ENCODE assay signal across 11 mouse cellular contexts in genomic region chr11:86990309-86990708, GRCm38 (mm10). TPM values are rescaled to one million over a fixed set of nuclear protein-coding genes. Genes with fewer than 3 reads are reported as not detected.
DNase-seq lines count a peak whose midpoint lies in the region; ATAC-seq and TF ChIP-seq lines count a peak whose summit lies in the region.
"Had no signal": no experiment of that assay in that cellular context is flagged by ENCODE, and none has a peak within 500 bp of the region (broad histone marks: within the 10 kb centered on the region; RNA-seq: fewer than 3 reads in every experiment).

No protein-coding gene starts in this region.

- no peak for TF ChIP-seq EP300 in heart, postnatal 0 days (IDR thresholded peaks at IDR 0.05; ENCODE audit: low read depth)

- no peak for TF ChIP-seq CTCF in heart, postnatal 0 days (IDR thresholded peaks at IDR 0.05; ENCODE audit: low read depth)

- no peaks in the 10 kb centered on the region for H3K9me3 ChIP-seq in heart, postnatal 0 days (replicated peaks; ENCODE audit: control insufficient read depth, low read length)
- no peaks in the 10 kb centered on the region for H3K9me3 ChIP-seq in embryonic facial prominence, embryonic 12.5 days
- H3K9me3 ChIP-seq in hindbrain, embryonic 11.5 days (ENCODE audit: control insufficient read depth, low read length): no peaks in the 10 kb centered on the region
- H3K9me3 ChIP-seq in midbrain, embryonic 16.5 days (replicated peaks; ENCODE audit: control insufficient read depth, low read length, poor library complexity, severe bottlenecking): no peaks in the 10 kb centered on the region

- no peak for DNase-seq in heart, postnatal 0 days (ENCODE audit: low spot score)
- no peak for DNase-seq in heart, postnatal 14 days
- DNase-seq in hindbrain, embryonic 11.5 days (ENCODE audit: low spot score): no peak
- DNase-seq in adipocyte (ENCODE audit: low spot score): no peak
- DNase-seq in cerebellum, adult 11 months: no peak
- DNase-seq in right cerebral cortex, postnatal 25 days: no peak
- DNase-seq: cerebellum, postnatal 25 days; kidney, postnatal 25 days had no signal

- intact Hi-C loops in heart, postnatal 14 days (cut with DNase I): loop anchor here (10.0 kb wide), 1 partner anchor 96 kb away; no protein-coding TSS in a partner anchor

- WGBS in heart, postnatal 0 days: 66% methylated on average over 3 of the region's 3 CpGs
- 47% methylated on average over 3 of the region's 3 CpGs for WGBS in embryonic facial prominence, embryonic 12.5 days
- WGBS in hindbrain, embryonic 11.5 days: 46% methylated on average over 3 of the region's 3 CpGs
- 9% methylated on average over 3 of the region's 3 CpGs for WGBS in midbrain, embryonic 16.5 days

- peaks cover 3% of the 10 kb centered on the region; the same call in 1 of the 2 replicates for H3K36me3 ChIP-seq in heart, postnatal 0 days (replicated peaks; ENCODE audit: control insufficient read depth, insufficient read depth, low read length)
- no peaks in the 10 kb centered on the region for H3K36me3 ChIP-seq in embryonic facial prominence, embryonic 12.5 days
- no peaks in the 10 kb centered on the region for H3K36me3 ChIP-seq in hindbrain, embryonic 11.5 days (ENCODE audit: control insufficient read depth, insufficient read depth, low read length)
- no peaks in the 10 kb centered on the region for H3K36me3 ChIP-seq in midbrain, embryonic 16.5 days (ENCODE audit: control insufficient read depth, insufficient read depth, low read length)

- H3K27ac ChIP-seq in heart, postnatal 0 days (ENCODE audit: low read depth): no peak overlapping the region
- 0 out of 2 replicates have a peak overlapping the region, but pooled peaks have one; percentile 4 for H3K27ac ChIP-seq in embryonic facial prominence, embryonic 12.5 days
- peak overlapping the region; percentile 63; the same call in 1 of the 2 replicates for H3K27ac ChIP-seq in hindbrain, embryonic 11.5 days (ENCODE audit: low read depth, low read length)
- H3K27ac ChIP-seq in midbrain, embryonic 16.5 days (ENCODE audit: low read length): peak overlapping the region; percentile 38
- H3K27ac ChIP-seq: liver, embryonic 14.5 days had no signal

- H3K9ac ChIP-seq in heart, postnatal 0 days (replicated peaks; ENCODE audit: low read depth, low read length): no peak overlapping the region
- H3K9ac ChIP-seq in embryonic facial prominence, embryonic 12.5 days: 0 out of 2 replicates have a peak overlapping the region, but pooled peaks have one; percentile 8
- H3K9ac ChIP-seq in hindbrain, embryonic 11.5 days (ENCODE audit: low read depth, low read length): no peak overlapping the region
- peak overlapping the region; percentile 1; the same call in 1 of the 2 replicates for H3K9ac ChIP-seq in midbrain, embryonic 16.5 days (ENCODE audit: low read depth, low read length)
- H3K9ac ChIP-seq: liver, embryonic 14.5 days had no signal

- no peaks in the 10 kb centered on the region for H3K27me3 ChIP-seq in heart, postnatal 0 days (ENCODE audit: control insufficient read depth, insufficient read depth, low read length)
- H3K27me3 ChIP-seq in embryonic facial prominence, embryonic 12.5 days: no peaks in the 10 kb centered on the region
- no peaks in the 10 kb centered on the region for H3K27me3 ChIP-seq in hindbrain, embryonic 11.5 days (ENCODE audit: control insufficient read depth, insufficient read depth, low read length)
- H3K27me3 ChIP-seq in midbrain, embryonic 16.5 days (ENCODE audit: control insufficient read depth, insufficient read depth, low read depth, low read length): no peaks in the 10 kb centered on the region

- no peak for ATAC-seq in heart, postnatal 0 days (ENCODE audit: insufficient read depth, low read depth)
- no peak for ATAC-seq in embryonic facial prominence, embryonic 12.5 days (ENCODE audit: insufficient number of reproducible peaks, insufficient read depth, low FRiP score, low TSS enrichment)
- ATAC-seq in hindbrain, embryonic 11.5 days (ENCODE audit: low FRiP score): no peak
- ATAC-seq in midbrain, embryonic 16.5 days: no peak

- H3K4me3 ChIP-seq in heart, postnatal 0 days (ENCODE audit: low read depth, low read length): no peak overlapping the region
- H3K4me3 ChIP-seq in embryonic facial prominence, embryonic 12.5 days: no peak overlapping the region; the same call in 1 of the 2 replicates
- no peak overlapping the region for H3K4me3 ChIP-seq in hindbrain, embryonic 11.5 days (ENCODE audit: low read depth, low read length)
- H3K4me3 ChIP-seq in midbrain, embryonic 16.5 days (ENCODE audit: low read depth, low read length): peak overlapping the region; percentile 0; the same call in 1 of the 2 replicates

- peaks cover 53% of the 10 kb centered on the region for H3K4me1 ChIP-seq in heart, postnatal 0 days (ENCODE audit: control insufficient read depth, insufficient read depth)
- H3K4me1 ChIP-seq in embryonic facial prominence, embryonic 12.5 days: peaks cover 30% of the 10 kb centered on the region
- H3K4me1 ChIP-seq in hindbrain, embryonic 11.5 days (replicated peaks; ENCODE audit: control insufficient read depth, insufficient read depth, low read length): peaks cover 5% of the 10 kb centered on the region
- H3K4me1 ChIP-seq in midbrain, embryonic 16.5 days (ENCODE audit: control insufficient read depth, insufficient read depth, low read length): peaks cover 36% of the 10 kb centered on the region

- H3K4me2 ChIP-seq in heart, postnatal 0 days (ENCODE audit: low read depth, low read length): peak overlapping the region; percentile 35
- peak overlapping the region; percentile 14 for H3K4me2 ChIP-seq in embryonic facial prominence, embryonic 12.5 days (replicated peaks)
- no peak overlapping the region for H3K4me2 ChIP-seq in hindbrain, embryonic 11.5 days (replicated peaks; ENCODE audit: low read depth, low read length)
- H3K4me2 ChIP-seq in midbrain, embryonic 16.5 days (ENCODE audit: low read length): peak overlapping the region; percentile 40

RNA-seq across cellular contexts. Expression of gene Ypel2, which starts 3.2 kb away (rescaled TPM):
- 16.3 and 18.4 TPM in 2 replicates for total RNA-seq in heart, postnatal 0 days (2014; rRNA removed; ENCODE audit: low replicate concordance)
- polyA plus RNA-seq in heart, postnatal 0 days (2015; fragmentation: Nextera tagmentation; extraction: Ambion mirVana): 16.1 and 17.8 TPM in 2 replicates
- total RNA-seq in heart, postnatal 14 days (2021): 10 to 100 TPM; 24.7 to 24.8 TPM
- 10.7 and 11.6 TPM in 2 replicates for polyA plus RNA-seq in embryonic facial prominence, embryonic 12.5 days (2016; fragmentation: Nextera tagmentation; extraction: Ambion mirVana)
- polyA plus RNA-seq in hindbrain, embryonic 11.5 days (2014; fragmentation: Nextera tagmentation; extraction: Ambion mirVana): 6.8 and 7.3 TPM in 2 replicates
- 5.7 and 6.5 TPM in 2 replicates for polyA plus RNA-seq in midbrain, embryonic 16.5 days (2015; fragmentation: Nextera tagmentation; extraction: Ambion mirVana)

Comparison
In these comparisons a context has a peak if more than half of its experiments do, and no peak if none do; other contexts are left out.
1. H3K9ac ChIP-seq: peak in embryonic facial prominence, embryonic 12.5 days (single experiment) and midbrain, embryonic 16.5 days (single experiment); none in heart, postnatal 0 days (single experiment) and hindbrain, embryonic 11.5 days (single experiment).